Mouse (Mus musculus) cerebellum, adult 9-11 months (tissue): ENCODE results near the gene Smcr8.
A peak's percentile ranks its signal among the peaks of the same experiment; 100 is the strongest.
"Not testable (repeated sequence)": the region's sequence is repeated elsewhere in the genome, so short reads cannot be mapped to it uniquely, and the experiment has no call there.

Source experiments
- DNase-seq: peaks from one replicate; pipeline ENCODE4 v3.0.0; 2022

Gene Smcr8

GRCm38 (mm10) chr11:60784179-60784922 is 7.0 kb downstream of the Smcr8 start:
- DNase-seq = no peak

GRCm38 (mm10) chr11:60787595-60787994 is 10.3 kb downstream of the Smcr8 start:
- no peak for DNase-seq

GRCm38 (mm10) chr11:60790472-60790871 is 13.1 kb downstream of the Smcr8 start:
- DNase-seq = no peak

GRCm38 (mm10) chr11:60796342-60796741 is 19.0 kb downstream of the Smcr8 start:
- DNase-seq = no peak

GRCm38 (mm10) chr11:60799977-60800376 is 22.7 kb downstream of the Smcr8 start:
- DNase-seq = no peak

- DNase-seq = no peak
These were observed 23.6 kb downstream of the Smcr8 start for GRCm38 (mm10) chr11:60800892-60801291.

- DNase-seq = no peak
These were observed 31.2 kb downstream of the Smcr8 start for GRCm38 (mm10) chr11:60808286-60809070.

- DNase-seq = no peak
These were observed 32.2 kb downstream of the Smcr8 start for GRCm38 (mm10) chr11:60809546-60809945.

- no peak for DNase-seq
These were observed 33.0 kb downstream of the Smcr8 start for GRCm38 (mm10) chr11:60810046-60810965.

GRCm38 (mm10) chr11:60811054-60811460 is 33.7 kb downstream of the Smcr8 start:
- DNase-seq = peak; percentile 86

GRCm38 (mm10) chr11:60811618-60812017 is 34.3 kb downstream of the Smcr8 start, which contains the start of gene Shmt1:
Shmt1 (minus strand) TSS chr11:60811718.
- not testable (repeated sequence) for DNase-seq

GRCm38 (mm10) chr11:60816398-60816797 is 39.1 kb downstream of the Smcr8 start:
- no peak for DNase-seq

GRCm38 (mm10) chr11:60823771-60824170 is 46.4 kb downstream of the Smcr8 start:
- DNase-seq = no peak

GRCm38 (mm10) chr11:60825191-60825590 is 47.9 kb downstream of the Smcr8 start:
- DNase-seq = no peak

GRCm38 (mm10) chr11:60826700-60827099 is 49.4 kb downstream of the Smcr8 start:
- DNase-seq = no peak

- no peak for DNase-seq
These were observed 50.1 kb downstream of the Smcr8 start for GRCm38 (mm10) chr11:60827241-60827945.

- no peak for DNase-seq
These were observed 51.6 kb downstream of the Smcr8 start for GRCm38 (mm10) chr11:60828903-60829302.

- peak; percentile 94 for DNase-seq
These were observed 53.2 kb downstream of the Smcr8 start, which contains the start of gene Dhrs7b for GRCm38 (mm10) chr11:60830433-60831052. Dhrs7b (plus strand) TSS chr11:60830631.

GRCm38 (mm10) chr11:60836897-60837296 is 59.6 kb downstream of the Smcr8 start:
- no peak for DNase-seq
